Mouse (Mus musculus) cerebellum, adult (tissue): ENCODE results near the gene 1110051M20Rik.

ENCODE experiments used
- ATAC-seq: cut with Nextera tagmentation; 2 replicates; pipeline ENCODE4 v1.9.2; 2017; ENCODE audit warnings: mild to moderate bottlenecking, moderate library complexity, mixed read lengths; ENCODE audit not compliant: insufficient number of reproducible peaks, low FRiP score, low TSS enrichment

Gene 1110051M20Rik

GRCm38 (mm10) chr2:91426321-91426720 lies 18.2 kb downstream of the 1110051M20Rik start:
- ATAC-seq: no peak

DNA sequence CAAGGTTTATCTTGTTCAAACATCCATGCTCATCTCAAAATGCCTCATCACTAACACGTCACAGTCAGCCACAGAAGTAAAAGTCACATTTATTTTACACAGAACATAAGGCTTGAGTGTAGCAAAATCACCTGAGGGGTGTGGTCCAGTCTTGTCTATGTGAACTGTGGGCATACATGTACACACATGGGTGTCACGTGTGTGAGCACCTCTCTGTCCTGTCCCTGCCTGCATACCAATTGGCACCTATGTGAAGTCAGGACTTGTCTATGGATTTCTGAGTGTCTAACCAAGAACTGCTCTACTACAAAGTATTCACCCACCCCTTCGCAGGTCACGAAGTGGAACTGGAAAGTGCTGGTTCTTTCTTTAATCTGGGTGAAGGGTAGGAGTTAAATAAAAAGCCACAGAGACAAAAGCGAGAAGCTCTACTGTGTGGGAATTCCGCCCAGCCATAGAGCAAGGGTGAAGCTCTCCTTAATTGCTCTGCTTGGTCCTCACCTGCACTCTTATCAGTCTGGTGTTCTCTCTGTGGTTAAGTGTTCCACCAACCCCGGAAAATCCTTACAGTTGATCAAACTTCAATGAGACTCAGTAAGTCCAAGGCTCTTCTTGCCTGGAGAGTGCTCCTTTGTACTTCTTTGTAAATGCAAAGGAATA lies 20.3 kb downstream of the 1110051M20Rik start:
- no peak for ATAC-seq

- ATAC-seq: no peak
These were observed 22.9 kb downstream of the 1110051M20Rik start for GRCm38 (mm10) chr2:91421641-91422040.

GRCm38 (mm10) chr2:91413811-91414210 lies 30.7 kb downstream of the 1110051M20Rik start:
- ATAC-seq: no peak

DNA sequence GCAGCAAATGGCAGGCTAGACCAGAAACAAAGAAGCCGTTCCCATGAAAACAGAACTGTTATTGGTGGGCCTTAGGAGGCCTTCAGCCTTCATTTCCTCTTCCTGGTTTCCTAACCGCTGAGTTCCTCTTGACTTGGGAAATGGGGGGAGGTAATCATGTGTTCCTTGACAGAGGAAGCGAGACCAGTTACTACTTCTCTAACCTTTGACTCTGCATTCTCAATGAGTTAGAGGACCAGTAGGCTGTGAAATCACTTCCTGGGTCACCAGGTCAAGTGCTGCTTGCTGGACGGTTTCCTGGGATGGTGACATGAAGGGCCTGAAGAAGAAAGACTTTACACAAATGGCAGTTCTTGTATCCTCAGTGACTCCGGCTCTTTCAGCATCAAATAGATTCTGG lies 32.1 kb downstream of the 1110051M20Rik start:
- no peak for ATAC-seq

DNA sequence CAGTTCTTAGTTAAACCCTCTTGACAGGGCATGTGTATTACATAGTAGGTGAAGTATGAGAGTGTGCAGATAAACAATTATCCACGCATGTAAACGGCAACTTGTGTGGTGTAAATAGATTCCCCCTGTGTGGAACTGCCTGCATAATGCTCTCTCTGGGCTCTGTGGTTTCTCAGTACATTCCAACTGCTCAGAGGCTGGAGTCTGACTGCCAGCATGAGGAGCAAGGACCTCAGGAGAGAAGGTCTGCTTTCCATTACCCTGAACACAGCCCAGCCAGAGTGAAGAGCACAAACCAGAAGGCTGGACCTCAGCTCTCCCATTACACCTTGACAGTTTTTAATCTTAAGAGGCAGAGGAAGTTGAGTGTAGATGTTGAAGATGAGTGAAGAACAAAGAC lies 33.0 kb downstream of the 1110051M20Rik start:
- ATAC-seq: no peak

GRCm38 (mm10) chr2:91408031-91408430 lies 36.5 kb downstream of the 1110051M20Rik start:
- ATAC-seq: no peak

DNA sequence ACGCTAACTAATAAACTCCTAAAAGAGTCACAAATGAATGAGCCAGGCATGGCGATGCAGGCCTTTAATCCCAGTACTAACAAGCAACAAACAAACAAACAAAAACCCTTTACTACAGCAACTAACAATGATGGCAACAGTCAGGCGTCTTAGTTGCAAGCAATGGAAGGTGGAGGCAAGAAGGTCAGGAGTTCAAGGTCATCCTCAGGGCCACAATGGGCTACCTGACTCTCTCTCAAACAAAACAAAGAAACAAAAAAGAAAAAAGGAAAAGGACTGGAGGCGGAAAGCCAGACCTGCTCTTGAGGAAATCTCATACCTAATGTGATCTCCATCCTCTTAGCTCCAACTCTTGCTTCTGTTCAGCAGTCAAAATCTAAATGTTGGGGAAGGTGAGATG lies 39.4 kb downstream of the 1110051M20Rik start:
- no peak for ATAC-seq

DNA sequence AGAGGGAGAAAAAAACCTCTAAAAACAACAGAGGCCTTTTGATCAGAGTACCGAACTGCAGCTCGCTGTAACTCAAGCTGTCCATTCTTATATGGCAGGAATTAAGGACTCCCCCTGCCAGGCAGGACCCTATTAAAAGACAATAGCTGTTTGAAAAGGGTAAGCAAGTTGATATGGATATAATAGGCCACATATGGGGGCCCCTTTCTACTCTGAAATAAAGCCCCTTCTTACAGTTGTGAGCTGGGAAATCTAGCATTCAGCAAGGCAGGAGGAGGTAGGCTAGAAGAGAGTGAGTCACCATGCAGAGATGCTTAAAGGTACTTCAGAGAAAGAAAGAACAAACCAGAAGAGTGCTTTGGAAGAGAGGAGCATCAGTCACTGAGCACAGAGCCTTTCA lies 44.8 kb downstream of the 1110051M20Rik start:
- no peak for ATAC-seq

GRCm38 (mm10) chr2:91399168-91399567 lies 45.3 kb downstream of the 1110051M20Rik start:
- ATAC-seq: no peak

GRCm38 (mm10) chr2:91394078-91394477 lies 50.4 kb downstream of the 1110051M20Rik start:
- ATAC-seq: peak; percentile 74

GRCm38 (mm10) chr2:91388738-91389137 lies 55.8 kb downstream of the 1110051M20Rik start:
- no peak for ATAC-seq

DNA sequence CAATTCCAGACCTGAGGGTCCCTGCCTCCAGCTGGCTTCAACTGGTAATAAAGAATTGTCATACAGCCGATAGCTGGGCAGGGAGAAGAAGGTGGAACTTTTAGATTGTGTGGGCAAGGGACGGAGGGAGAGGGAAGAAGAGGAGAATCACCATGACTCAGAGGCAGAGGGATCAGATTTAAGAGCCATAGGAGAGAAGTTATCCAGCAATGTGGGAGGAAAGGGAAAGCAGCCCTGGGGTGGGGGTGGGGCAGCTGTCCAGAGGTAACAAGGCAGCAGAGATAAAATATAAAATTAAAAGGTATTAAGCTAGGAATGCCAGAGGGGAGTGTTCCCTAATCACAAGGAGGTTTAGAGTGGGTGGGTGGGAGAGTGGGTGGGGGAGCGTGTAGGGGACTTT lies 56.2 kb downstream of the 1110051M20Rik start:
- ATAC-seq: no peak

- no peak for ATAC-seq
These were observed 57.1 kb downstream of the 1110051M20Rik start for GRCm38 (mm10) chr2:91387287-91387958.

- no peak for ATAC-seq
These were observed 57.8 kb downstream of the 1110051M20Rik start for GRCm38 (mm10) chr2:91386547-91387286.

DNA sequence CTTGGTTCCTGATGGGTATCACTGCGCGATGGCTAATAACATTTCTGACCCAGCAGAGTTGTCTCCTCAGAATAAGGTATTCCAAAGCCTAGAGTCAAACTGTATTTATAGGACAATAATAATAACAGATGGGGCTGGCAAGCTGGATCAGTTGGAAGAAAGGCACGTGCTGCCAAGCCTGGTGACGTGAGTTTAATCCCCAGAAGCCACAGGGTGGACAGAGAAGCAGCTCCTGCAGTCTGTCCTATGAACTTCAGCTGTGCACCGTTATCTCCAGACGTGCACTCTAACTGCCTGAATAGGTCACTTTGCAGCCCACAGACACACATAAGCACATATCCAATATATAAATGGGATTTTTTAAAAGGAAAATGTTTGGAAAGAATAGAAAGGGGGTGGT lies 61.2 kb downstream of the 1110051M20Rik start:
- ATAC-seq: peak; percentile 52

DNA sequence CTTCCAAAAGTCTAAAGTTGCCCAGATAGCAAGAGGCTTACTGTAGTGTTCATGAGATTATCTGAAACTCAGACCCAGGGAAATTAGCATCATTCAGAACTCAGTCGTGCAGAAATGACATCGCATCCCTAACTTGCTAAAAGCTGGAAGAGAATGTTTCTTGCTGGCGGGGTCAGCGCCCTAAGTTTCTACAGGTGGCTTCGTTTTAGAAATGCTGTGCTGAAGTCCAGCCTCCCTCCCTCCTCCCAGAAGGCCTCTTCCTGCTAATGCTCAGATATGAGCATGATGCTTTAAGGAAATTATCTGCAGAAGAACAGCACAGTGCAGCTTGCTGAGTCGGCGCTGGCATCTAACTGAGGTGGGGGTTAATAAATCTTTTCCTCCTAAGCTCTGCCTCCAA lies 67.5 kb downstream of the 1110051M20Rik start:
- no peak for ATAC-seq

GRCm38 (mm10) chr2:91370314-91370713 lies 74.2 kb downstream of the 1110051M20Rik start:
- no peak for ATAC-seq

- no peak for ATAC-seq
These were observed 81.2 kb downstream of the 1110051M20Rik start for GRCm38 (mm10) chr2:91363272-91363671.

DNA sequence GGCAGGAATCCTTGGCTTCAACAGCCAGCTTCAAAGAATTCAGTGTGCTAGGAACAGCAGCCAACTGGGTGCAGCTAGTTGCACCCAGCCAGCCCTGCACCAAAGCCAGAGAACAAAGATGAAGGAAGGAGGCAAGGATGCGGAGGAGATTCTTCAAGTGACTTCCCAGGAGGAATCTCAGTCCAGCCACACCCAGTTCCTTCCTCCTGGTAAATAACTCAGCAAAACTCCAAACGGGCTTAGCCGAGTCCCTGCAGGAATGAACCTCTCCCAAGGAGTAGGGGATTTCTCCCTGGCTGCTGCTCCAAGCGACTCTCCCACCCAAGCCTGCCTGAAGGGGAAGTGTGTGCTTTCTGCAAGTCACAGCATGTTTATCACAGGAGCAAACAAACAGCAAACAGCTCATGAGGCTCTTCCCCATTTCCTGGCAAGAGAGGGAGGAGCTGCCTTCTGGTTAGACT lies 83.4 kb downstream of the 1110051M20Rik start:
- ATAC-seq: no peak

GRCm38 (mm10) chr2:91355767-91356166 lies 88.7 kb downstream of the 1110051M20Rik start:
- no peak for ATAC-seq
